Mouse (Mus musculus) midbrain, embryonic 14.5 days (tissue): ENCODE data around the gene Fyn. TPM values are rescaled to one million over a fixed set of nuclear protein-coding genes. Genes with fewer than 3 reads are reported as not detected.

ENCODE experiments used
- ATAC-seq: fragments of 200-750 bp; cut with Nextera tagmentation; 2 replicates; pipeline ENCODE4 v1.8.0; 2017; ENCODE audit warnings: moderate number of reproducible peaks, moderate library complexity; ENCODE audit not compliant: low FRiP score, low TSS enrichment
- DNase-seq: peaks from one replicate; pipeline ENCODE4 v3.0.0-alpha.2; 2015
- H3K27ac ChIP-seq: fragments of 300-500 bp; sonication (generic); replicated peaks from 2 replicates; pipeline ENCODE4 v1.5.1; 2014; ENCODE audit warnings: mild to moderate bottlenecking, low read depth, low read length, moderate library complexity
- H3K27me3 ChIP-seq: fragments of 300-500 bp; sonication (generic); 2 replicates; pipeline ENCODE4 v1.6.1; 2014; ENCODE audit warnings: low read length, control low read depth, mixed read lengths; ENCODE audit not compliant: control insufficient read depth, insufficient read depth
- H3K36me3 ChIP-seq: fragments of 300-500 bp; sonication (generic); 2 replicates; pipeline ENCODE4 v1.6.1; 2014; ENCODE audit warnings: low read length, control low read depth; ENCODE audit not compliant: control insufficient read depth, insufficient read depth
- H3K4me1 ChIP-seq: fragments of 300-500 bp; sonication (generic); 2 replicates; pipeline ENCODE4 v1.6.1; 2014; ENCODE audit warnings: mild to moderate bottlenecking, antibody characterized with exemption, low read length, control low read depth; ENCODE audit not compliant: control insufficient read depth, insufficient read depth
- H3K4me2 ChIP-seq: fragments of 300-500 bp; sonication (generic); 2 replicates; pipeline ENCODE4 v1.6.1; 2014; ENCODE audit warnings: mild to moderate bottlenecking, low read length, moderate library complexity
- H3K4me3 ChIP-seq: fragments of 300-500 bp; sonication (generic); replicated peaks from 2 replicates; pipeline ENCODE4 v1.5.1; 2014; ENCODE audit warnings: low read depth, low read length
- H3K9ac ChIP-seq: fragments of 300-500 bp; sonication (generic); replicated peaks from 2 replicates; pipeline ENCODE4 v1.6.1; 2014; ENCODE audit warnings: mild to moderate bottlenecking, low read length, moderate library complexity
- H3K9me3 ChIP-seq: fragments of 300-500 bp; sonication (generic); 2 replicates; pipeline ENCODE4 v1.6.1; 2016; ENCODE audit warnings: low read length, control low read depth, mixed read lengths; ENCODE audit not compliant: control insufficient read depth
- whole genome bisulfite sequencing: fragments of 180-500 bp; shearing (Covaris S2); extraction: QIAGEN DNeasy Blood & Tissue Kit; methylation state at CpG from one replicate; pipeline ENCODE4 v1.1.7; 2014; 5-methylcytosine and 5-hydroxymethylcytosine counted together
- polyA plus RNA-seq: library from polyadenylated mRNA; unstranded; fragments of >200 nt; fragmentation: Nextera tagmentation; extraction: Ambion mirVana; gene quantifications from 2 replicates; pipeline ENCODE4 v1.2.1, GENCODE M21; 2014

Gene Fyn
- polyA plus RNA-seq, 1 experiment from 2014 or later, result 90.8 TPM

- Histone ChIP-seq H3K27ac (no peak overlapping the region), H3K4me3 (no peak overlapping the region), H3K9me3 (no peaks in the 10 kb centered on the region), H3K4me2 (no peak overlapping the region), H3K27me3 (no peaks in the 10 kb centered on the region), H3K9ac (no peak overlapping the region), H3K36me3 (peaks cover 19% of the 10 kb centered on the region; the same call in 1 of the 2 replicates), H3K4me1 (no peaks in the 10 kb centered on the region)
- 95% methylated on average over 5 of the region's 5 CpGs for WGBS
- DNase-seq (no peak), ATAC-seq (no peak)
Measured at GRCm38 (mm10) chr10:39400155-39400554, 31.5 kb downstream of the Fyn start.

GRCm38 (mm10) chr10:39402487-39402886 is 33.8 kb downstream of the Fyn start:
- DNase-seq (no peak), ATAC-seq (no peak)

GRCm38 (mm10) chr10:39403706-39404105 is 35.1 kb downstream of the Fyn start:
- Histone ChIP-seq H3K27me3 (no peaks in the 10 kb centered on the region), H3K27ac (no peak overlapping the region), H3K4me1 (no peaks in the 10 kb centered on the region), H3K9ac (no peak overlapping the region), H3K4me3 (no peak overlapping the region), H3K36me3 (peaks cover 8% of the 10 kb centered on the region; the same call in 1 of the 2 replicates), H3K4me2 (no peak overlapping the region), H3K9me3 (no peaks in the 10 kb centered on the region)
- DNase-seq (no peak), ATAC-seq (no peak)
- 88% methylated on average over 6 of the region's 6 CpGs for WGBS

More at GRCm38 (mm10) chr10:39402487-39402886, 33.8 kb downstream of the Fyn start:
- Histone ChIP-seq H3K9ac (no peak overlapping the region), H3K4me2 (no peak overlapping the region), H3K36me3 (peaks cover 9% of the 10 kb centered on the region; the same call in 1 of the 2 replicates), H3K27ac (no peak overlapping the region), H3K9me3 (no peaks in the 10 kb centered on the region), H3K27me3 (no peaks in the 10 kb centered on the region), H3K4me1 (no peaks in the 10 kb centered on the region), H3K4me3 (no peak overlapping the region)
- WGBS, result 94% methylated on average over 6 of the region's 6 CpGs

GRCm38 (mm10) chr10:39404175-39404574 is 35.5 kb downstream of the Fyn start:
- H3K36me3 ChIP-seq, result 0 out of 2 replicates have a peak, but pooled peaks cover 4% of the 10 kb centered on the region
- no peak overlapping the region for H3K27ac ChIP-seq
- H3K9ac ChIP-seq, result no peak overlapping the region
- DNase-seq (no peak), ATAC-seq (no peak)
- 82% methylated on average over 4 of the region's 4 CpGs for WGBS
- no peaks in the 10 kb centered on the region for H3K9me3 ChIP-seq
- no peak overlapping the region for H3K4me3 ChIP-seq
- H3K4me1 ChIP-seq, result no peaks in the 10 kb centered on the region
- no peak overlapping the region for H3K4me2 ChIP-seq
- H3K27me3 ChIP-seq, result no peaks in the 10 kb centered on the region

- WGBS, result 66% methylated on average over 10 of the region's 10 CpGs
- ATAC-seq (no peak), DNase-seq (no peak)
- H3K4me1 ChIP-seq, result no peaks in the 10 kb centered on the region
- no peaks in the 10 kb centered on the region for H3K36me3 ChIP-seq
- no peaks in the 10 kb centered on the region for H3K27me3 ChIP-seq
- no peak overlapping the region for H3K27ac ChIP-seq
- no peak overlapping the region for H3K4me2 ChIP-seq
- no peak overlapping the region for H3K9ac ChIP-seq
- H3K4me3 ChIP-seq, result no peak overlapping the region
- H3K9me3 ChIP-seq, result no peaks in the 10 kb centered on the region
Measured at GRCm38 (mm10) chr10:39405982-39406797, 37.5 kb downstream of the Fyn start.

GRCm38 (mm10) chr10:39406798-39407189 is 38.1 kb downstream of the Fyn start:
- H3K9ac ChIP-seq, result no peak overlapping the region
- DNase-seq (no peak), ATAC-seq (no peak)
- WGBS, result 85% methylated on average over 7 of the region's 7 CpGs
- no peaks in the 10 kb centered on the region for H3K36me3 ChIP-seq
- no peak overlapping the region for H3K4me2 ChIP-seq
- no peaks in the 10 kb centered on the region for H3K27me3 ChIP-seq
- H3K4me1 ChIP-seq, result no peaks in the 10 kb centered on the region
- no peaks in the 10 kb centered on the region for H3K9me3 ChIP-seq
- no peak overlapping the region for H3K27ac ChIP-seq
- H3K4me3 ChIP-seq, result no peak overlapping the region

- Histone ChIP-seq H3K9ac (no peak overlapping the region), H3K36me3 (no peaks in the 10 kb centered on the region), H3K27me3 (no peaks in the 10 kb centered on the region), H3K4me2 (no peak overlapping the region), H3K4me1 (no peaks in the 10 kb centered on the region), H3K9me3 (no peaks in the 10 kb centered on the region), H3K27ac (no peak overlapping the region), H3K4me3 (no peak overlapping the region)
- no peak for DNase-seq
- 94% methylated on average over 2 of the region's 2 CpGs for WGBS
- ATAC-seq, result no peak
Measured at GRCm38 (mm10) chr10:39407553-39407952, 38.9 kb downstream of the Fyn start.

GRCm38 (mm10) chr10:39409602-39410001 is 40.9 kb downstream of the Fyn start:
- Histone ChIP-seq H3K27me3 (no peaks in the 10 kb centered on the region), H3K9ac (no peak overlapping the region), H3K4me2 (no peak overlapping the region), H3K4me1 (no peaks in the 10 kb centered on the region), H3K9me3 (no peaks in the 10 kb centered on the region), H3K36me3 (no peaks in the 10 kb centered on the region), H3K4me3 (no peak overlapping the region), H3K27ac (no peak overlapping the region)
- 83% methylated on average over 7 of the region's 7 CpGs for WGBS
- ATAC-seq, result no peak
- no peak for DNase-seq

- no peak overlapping the region for H3K4me2 ChIP-seq
- DNase-seq (no peak), ATAC-seq (no peak)
- H3K9ac ChIP-seq, result no peak overlapping the region
- H3K27ac ChIP-seq, result no peak overlapping the region
- no peak overlapping the region for H3K4me3 ChIP-seq
- no peaks in the 10 kb centered on the region for H3K27me3 ChIP-seq
- no peaks in the 10 kb centered on the region for H3K36me3 ChIP-seq
- no peaks in the 10 kb centered on the region for H3K4me1 ChIP-seq
- H3K9me3 ChIP-seq, result no peaks in the 10 kb centered on the region
- 89% methylated on average over 6 of the region's 6 CpGs for WGBS
Measured at GRCm38 (mm10) chr10:39410151-39410649, 41.5 kb downstream of the Fyn start.
